ENCODE assay signal across 8 mouse cellular contexts in genomic region chr10:4078979-4079630, GRCm38 (mm10).
DNase-seq lines count a peak whose midpoint lies in the region; ATAC-seq and TF ChIP-seq lines count a peak whose summit lies in the region.

No protein-coding gene starts in this region.

- H3K4me1 ChIP-seq in forebrain, embryonic 11.5 days (replicated peaks; ENCODE audit: control insufficient read depth, insufficient read depth, low read length), result no peaks in the 10 kb centered on the region
- H3K4me1 ChIP-seq in forebrain, embryonic 14.5 days (ENCODE audit: control insufficient read depth, insufficient read depth, low read length), result no peaks in the 10 kb centered on the region
- H3K4me1 ChIP-seq in hindbrain, embryonic 14.5 days (replicated peaks; ENCODE audit: control insufficient read depth, insufficient read depth, low read length), result peaks cover 4% of the 10 kb centered on the region; the same call in 1 of the 2 replicates
- H3K4me1 ChIP-seq in lung, embryonic 16.5 days (replicated peaks; ENCODE audit: control insufficient read depth, insufficient read depth, low read length), result peaks cover 24% of the 10 kb centered on the region

- TF ChIP-seq CTCF in Patski (IDR thresholded peaks at IDR 0.05), result no peak

- H3K9me3 ChIP-seq in forebrain, embryonic 11.5 days (ENCODE audit: control insufficient read depth, low read length), result no peaks in the 10 kb centered on the region
- H3K9me3 ChIP-seq in forebrain, embryonic 14.5 days (replicated peaks; ENCODE audit: control insufficient read depth, low read length), result no peaks in the 10 kb centered on the region
- H3K9me3 ChIP-seq in hindbrain, embryonic 14.5 days (ENCODE audit: control insufficient read depth, low read length), result no peaks in the 10 kb centered on the region
- H3K9me3 ChIP-seq in lung, embryonic 16.5 days (ENCODE audit: control insufficient read depth, low read length), result no peaks in the 10 kb centered on the region

- CTCF ChIA-PET in Patski (lab: Charles Lee), result interaction anchor here (0.9 to 1.7 kb wide), 4 partner anchors 10 to 79 kb away, joined by 4 to 10 read pairs (median 4); no protein-coding TSS in a partner anchor

- no peak overlapping the region for H3K27ac ChIP-seq in forebrain, embryonic 11.5 days (ENCODE audit: low read depth, low read length)
- no peak overlapping the region for H3K27ac ChIP-seq in forebrain, embryonic 14.5 days (ENCODE audit: low read depth, low read length)
- 0 out of 2 replicates have a peak overlapping the region, but pooled peaks have one; percentile 41 for H3K27ac ChIP-seq in hindbrain, embryonic 14.5 days
- H3K27ac ChIP-seq in lung, embryonic 16.5 days (ENCODE audit: low read length), result peak overlapping the region; percentile 84

- ATAC-seq in forebrain, embryonic 11.5 days (replicated peaks; ENCODE audit: low FRiP score), result no peak
- ATAC-seq in forebrain, embryonic 14.5 days, result no peak
- ATAC-seq in Patski, result peak; percentile 68
- no peak for ATAC-seq in hindbrain, embryonic 14.5 days (ENCODE audit: low FRiP score)
- peak; percentile 65 for ATAC-seq in lung, embryonic 16.5 days (ENCODE audit: low read depth)

- no peak overlapping the region for H3K4me3 ChIP-seq in forebrain, embryonic 11.5 days (ENCODE audit: low read depth, low read length)
- no peak overlapping the region for H3K4me3 ChIP-seq in forebrain, embryonic 14.5 days (ENCODE audit: low read depth, low read length)
- no peak overlapping the region for H3K4me3 ChIP-seq in hindbrain, embryonic 14.5 days (replicated peaks; ENCODE audit: low read length)
- H3K4me3 ChIP-seq in lung, embryonic 16.5 days (ENCODE audit: low read length), result no peak overlapping the region

- in situ Hi-C loops in Patski (cut with MboI; ENCODE audit: low pct_unique_long_range_greater_than_20kb), result no loop called here

- H3K9ac ChIP-seq in forebrain, embryonic 11.5 days (ENCODE audit: low read length), result no peak overlapping the region
- H3K9ac ChIP-seq in forebrain, embryonic 14.5 days (ENCODE audit: low read length), result no peak overlapping the region
- H3K9ac ChIP-seq in hindbrain, embryonic 14.5 days, result no peak overlapping the region
- peak overlapping the region; percentile 42 for H3K9ac ChIP-seq in lung, embryonic 16.5 days (ENCODE audit: low read length)

- peak; percentile 25 for DNase-seq in forebrain, embryonic 11.5 days (ENCODE audit: low spot score)
- no peak for DNase-seq in forebrain, embryonic 14.5 days (ENCODE audit: low spot score)
- DNase-seq in Patski (ENCODE audit: low read depth, low spot score), result peak; percentile 25
- no peak for DNase-seq in hindbrain, embryonic 14.5 days (ENCODE audit: low spot score)
- DNase-seq in cerebellum, adult 9-10 months, result no peak
- DNase-seq in layer of hippocampus, adult 8-10 months (ENCODE audit: low spot score in 2 of 2), result no peak
- DNase-seq in retina, postnatal 1 day, result no peak

- H3K4me2 ChIP-seq in forebrain, embryonic 11.5 days (ENCODE audit: low read depth, low read length, severe bottlenecking), result no peak overlapping the region
- H3K4me2 ChIP-seq in forebrain, embryonic 14.5 days (ENCODE audit: low read length), result no peak overlapping the region
- H3K4me2 ChIP-seq in hindbrain, embryonic 14.5 days (replicated peaks), result no peak overlapping the region
- peak overlapping the region; percentile 27 for H3K4me2 ChIP-seq in lung, embryonic 16.5 days (ENCODE audit: low read depth, low read length)

- POLR2A ChIA-PET in Patski (lab: Charles Lee), result no interaction called here

- H3K36me3 ChIP-seq in forebrain, embryonic 11.5 days (ENCODE audit: control insufficient read depth, insufficient read depth, low read length), result no peaks in the 10 kb centered on the region
- no peaks in the 10 kb centered on the region for H3K36me3 ChIP-seq in forebrain, embryonic 14.5 days (ENCODE audit: control insufficient read depth, insufficient read depth, low read length)
- H3K36me3 ChIP-seq in hindbrain, embryonic 14.5 days (replicated peaks; ENCODE audit: control insufficient read depth, insufficient read depth), result no peaks in the 10 kb centered on the region
- H3K36me3 ChIP-seq in lung, embryonic 16.5 days (ENCODE audit: control insufficient read depth, insufficient read depth, low read length), result no peaks in the 10 kb centered on the region

- WGBS in forebrain, embryonic 11.5 days, result 83% methylated on average over 8 of the region's 8 CpGs
- WGBS in forebrain, embryonic 14.5 days, result 83% methylated on average over 8 of the region's 8 CpGs
- 78% methylated on average over 8 of the region's 8 CpGs for WGBS in hindbrain, embryonic 14.5 days
- WGBS in lung, embryonic 16.5 days, result 22% methylated on average over 8 of the region's 8 CpGs

- no peaks in the 10 kb centered on the region for H3K27me3 ChIP-seq in forebrain, embryonic 11.5 days (ENCODE audit: control insufficient read depth, insufficient read depth, low read length)
- no peaks in the 10 kb centered on the region for H3K27me3 ChIP-seq in forebrain, embryonic 14.5 days (replicated peaks; ENCODE audit: control insufficient read depth, insufficient read depth, low read length)
- H3K27me3 ChIP-seq in Patski, result no peaks in the 10 kb centered on the region
- no peaks in the 10 kb centered on the region for H3K27me3 ChIP-seq in hindbrain, embryonic 14.5 days (ENCODE audit: control insufficient read depth, insufficient read depth, low read length)
- H3K27me3 ChIP-seq in lung, embryonic 16.5 days (ENCODE audit: control insufficient read depth, insufficient read depth, low read depth, low read length), result no peaks in the 10 kb centered on the region

Comparison
In these comparisons a context has a peak if more than half of its experiments do, and no peak if none do; other contexts are left out.
1. DNase-seq: peak in forebrain, embryonic 11.5 days (single experiment) and Patski (single experiment); none in forebrain, embryonic 14.5 days (single experiment), hindbrain, embryonic 14.5 days (single experiment), cerebellum, adult 9-10 months (single experiment), layer of hippocampus, adult 8-10 months (0 of 2) and retina, postnatal 1 day (single experiment).
2. ATAC-seq: peak in Patski (single experiment) and lung, embryonic 16.5 days (single experiment); none in forebrain, embryonic 11.5 days (single experiment), forebrain, embryonic 14.5 days (single experiment) and hindbrain, embryonic 14.5 days (single experiment).
3. H3K27ac ChIP-seq: peak in hindbrain, embryonic 14.5 days (single experiment) and lung, embryonic 16.5 days (single experiment); none in forebrain, embryonic 11.5 days (single experiment) and forebrain, embryonic 14.5 days (single experiment).